Mouse (Mus musculus) hindlimb bud, embryonic 11.5 days (tissue): Measurements from ENCODE around the gene Iqschfp.

Experiments
- DNase-seq: peaks from one replicate; pipeline ENCODE4 v3.0.0-alpha.2; 2012; ENCODE audit warnings: low read depth, low spot score; ENCODE audit errors: extremely low spot score

The Iqschfp gene

GRCm38 (mm10) chr3:68332515-68332914, 440.5 kb downstream of the Iqschfp start:
- DNase-seq = no peak

GRCm38 (mm10) chr3:68335501-68335900, 443.5 kb downstream of the Iqschfp start:
- no peak for DNase-seq

GRCm38 (mm10) chr3:68350624-68351023, 458.6 kb downstream of the Iqschfp start:
- no peak for DNase-seq

- no peak for DNase-seq
These were observed 459.4 kb downstream of the Iqschfp start for GRCm38 (mm10) chr3:68351461-68351860.

- DNase-seq = no peak
These were observed 460.9 kb downstream of the Iqschfp start for GRCm38 (mm10) chr3:68352961-68353360.

GRCm38 (mm10) chr3:68353492-68353891, 461.5 kb downstream of the Iqschfp start:
- no peak for DNase-seq

GRCm38 (mm10) chr3:68356516-68356915, 464.5 kb downstream of the Iqschfp start:
- DNase-seq = no peak

GRCm38 (mm10) chr3:68368029-68368428, 476.0 kb downstream of the Iqschfp start:
- DNase-seq = no peak

GRCm38 (mm10) chr3:68372925-68373324, 480.9 kb downstream of the Iqschfp start:
- DNase-seq = no peak

- no peak for DNase-seq
These were observed 483.1 kb downstream of the Iqschfp start for GRCm38 (mm10) chr3:68375100-68375508.

- DNase-seq = no peak
These were observed 485.6 kb downstream of the Iqschfp start for GRCm38 (mm10) chr3:68377452-68378198.

- DNase-seq = no peak
These were observed 486.8 kb downstream of the Iqschfp start for GRCm38 (mm10) chr3:68378799-68379198.

GRCm38 (mm10) chr3:68379242-68379641, 487.2 kb downstream of the Iqschfp start:
- no peak for DNase-seq

GRCm38 (mm10) chr3:68383672-68384071, 491.6 kb downstream of the Iqschfp start:
- DNase-seq = no peak

GRCm38 (mm10) chr3:68385544-68385943, 493.5 kb downstream of the Iqschfp start:
- DNase-seq = no peak

- no peak for DNase-seq
These were observed 496.0 kb downstream of the Iqschfp start for GRCm38 (mm10) chr3:68388023-68388422.

- no peak for DNase-seq
These were observed 501.5 kb downstream of the Iqschfp start for GRCm38 (mm10) chr3:68393578-68393977.

GRCm38 (mm10) chr3:68398691-68399090, 506.7 kb downstream of the Iqschfp start:
- no peak for DNase-seq

GRCm38 (mm10) chr3:68400121-68400520, 508.1 kb downstream of the Iqschfp start:
- no peak for DNase-seq

- DNase-seq = no peak
These were observed 511.3 kb downstream of the Iqschfp start for GRCm38 (mm10) chr3:68403343-68403742.

- no peak for DNase-seq
These were observed 511.8 kb downstream of the Iqschfp start for GRCm38 (mm10) chr3:68403783-68404217.

GRCm38 (mm10) chr3:68405724-68406123, 513.7 kb downstream of the Iqschfp start:
- no peak for DNase-seq

GRCm38 (mm10) chr3:68412262-68412661, 520.2 kb downstream of the Iqschfp start:
- no peak for DNase-seq
